Mouse (Mus musculus) olfactory bulb, adult 2 months (tissue): ENCODE measurements around the gene Gm49369.

Experiments
- CTCF ChIP-seq: fragments of 200-500 bp; IDR thresholded peaks from 2 replicates; pipeline ENCODE4 v1.5.1; 2012; ENCODE audit warnings: low read depth, mild to moderate bottlenecking, low read length, moderate library complexity; ENCODE audit not compliant: insufficient read depth
- POLR2A ChIP-seq: fragments of 200-500 bp; IDR thresholded peaks from 2 replicates; pipeline ENCODE4 v1.6.1; 2012; ENCODE audit warnings: mild to moderate bottlenecking, low read depth, low read length, moderate library complexity; ENCODE audit not compliant: insufficient read depth

DNA sequence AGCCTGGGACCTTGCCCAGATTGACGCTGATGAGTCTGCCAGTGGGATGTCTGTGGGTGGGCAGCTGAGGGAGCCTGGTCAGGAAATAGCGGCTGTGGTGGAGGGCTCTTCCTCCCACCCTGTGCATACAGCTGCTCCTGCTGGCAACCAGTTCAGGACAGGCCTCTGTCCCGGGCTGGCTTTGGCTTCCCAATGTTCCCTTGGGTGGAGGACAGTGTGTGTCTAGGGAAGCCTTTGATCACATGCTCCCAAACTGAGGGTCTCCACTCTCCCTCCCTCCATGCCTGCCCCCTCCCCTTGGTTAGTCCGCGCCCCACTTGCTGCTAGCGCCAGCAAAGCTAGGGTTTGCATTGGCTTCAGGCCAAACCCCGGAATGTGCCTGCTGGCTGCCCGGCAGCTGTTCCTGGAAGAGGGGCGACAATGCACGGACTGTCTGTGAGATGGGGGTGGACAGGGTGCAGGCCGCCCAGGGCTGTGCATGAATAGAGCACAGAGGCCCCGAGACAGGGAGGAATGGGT lies 47.8 kb upstream of the Gm49369 start:
- TF ChIP-seq POLR2A (no peak), CTCF (no peak)
